Mouse (Mus musculus) hindbrain, embryonic 14.5 days (tissue): ENCODE measurements around the gene 4930544D05Rik. TPM values are rescaled to one million over a fixed set of nuclear protein-coding genes. Genes with fewer than 3 reads are reported as not detected.

Experiments used
- ATAC-seq: fragments of 200-750 bp; cut with Nextera tagmentation; 2 replicates; pipeline ENCODE4 v1.8.0; 2017; ENCODE audit warnings: moderate number of reproducible peaks, mild to moderate bottlenecking, moderate TSS enrichment, moderate library complexity; ENCODE audit not compliant: low FRiP score
- DNase-seq: peaks from one replicate; pipeline ENCODE4 v3.0.0-alpha.2; 2015; ENCODE audit warnings: low spot score
- H3K27ac ChIP-seq: fragments of 300-500 bp; sonication (generic); 2 replicates; pipeline ENCODE4 v1.5.1; 2014; ENCODE audit warnings: mild to moderate bottlenecking, moderate library complexity
- H3K27me3 ChIP-seq: fragments of 300-500 bp; sonication (generic); 2 replicates; pipeline ENCODE4 v1.6.1; 2014; ENCODE audit warnings: mild to moderate bottlenecking, low read length, mixed read lengths; ENCODE audit not compliant: control insufficient read depth, insufficient read depth
- H3K36me3 ChIP-seq: fragments of 300-500 bp; sonication (generic); replicated peaks from 2 replicates; pipeline ENCODE4 v1.6.1; 2014; ENCODE audit not compliant: control insufficient read depth, insufficient read depth
- H3K4me1 ChIP-seq: fragments of 300-500 bp; sonication (generic); replicated peaks from 2 replicates; pipeline ENCODE4 v1.6.1; 2014; ENCODE audit warnings: antibody characterized with exemption, low read length, mixed read lengths; ENCODE audit not compliant: control insufficient read depth, insufficient read depth
- H3K4me2 ChIP-seq: fragments of 300-500 bp; sonication (generic); replicated peaks from 2 replicates; pipeline ENCODE4 v1.6.1; 2014; ENCODE audit warnings: mild to moderate bottlenecking, moderate library complexity
- H3K4me3 ChIP-seq: fragments of 300-500 bp; sonication (generic); replicated peaks from 2 replicates; pipeline ENCODE4 v1.5.1; 2014; ENCODE audit warnings: mild to moderate bottlenecking, low read length
- H3K9ac ChIP-seq: fragments of 300-500 bp; sonication (generic); 2 replicates; pipeline ENCODE4 v1.6.1; 2014
- H3K9me3 ChIP-seq: fragments of 300-500 bp; sonication (generic); 2 replicates; pipeline ENCODE4 v1.6.1; 2016; ENCODE audit warnings: low read length; ENCODE audit not compliant: control insufficient read depth
- WGBS: fragments of 180-500 bp; shearing (Covaris S2); extraction: QIAGEN DNeasy Blood & Tissue Kit; methylation state at CpG from one replicate; pipeline ENCODE4 v1.1.7; 2014; 5-methylcytosine and 5-hydroxymethylcytosine counted together
- polyA plus RNA-seq: library from polyadenylated mRNA; unstranded; fragments of >200 nt; fragmentation: Nextera tagmentation; extraction: Ambion mirVana; gene quantifications from 2 replicates; pipeline ENCODE4 v1.2.1, GENCODE M21; 2014

Gene 4930544D05Rik
- polyA plus RNA-seq, 1 experiment from 2014 or later = not detected

DNA sequence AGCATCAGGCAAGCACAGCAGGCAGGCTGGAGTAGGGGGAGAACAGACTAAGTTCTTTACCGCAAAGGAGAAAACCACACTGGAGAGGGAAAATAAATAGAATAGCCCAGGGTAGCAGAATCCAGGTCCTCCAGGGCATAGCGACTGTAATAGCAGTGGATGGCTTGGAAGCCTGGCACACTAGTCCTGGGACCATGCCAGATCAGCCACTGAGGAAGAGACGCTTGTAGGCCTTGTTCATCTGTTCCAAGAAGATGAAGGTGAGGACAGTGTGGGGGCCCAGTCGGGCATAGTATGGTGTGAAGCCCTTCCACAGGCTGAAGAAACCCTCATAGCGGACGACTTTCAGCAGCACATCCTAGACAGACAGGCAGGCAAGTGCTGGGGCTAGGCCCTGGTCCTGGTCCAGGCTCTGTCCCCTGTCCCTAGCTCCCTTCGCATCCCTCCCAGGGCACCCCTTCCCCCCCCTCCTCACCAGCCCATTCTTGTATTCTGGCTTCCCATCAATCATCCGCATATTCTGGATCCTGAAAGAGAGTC lies 29.0 kb downstream of the 4930544D05Rik start:
- Histone ChIP-seq H3K27ac (no peak overlapping the region), H3K4me1 (peaks cover 24% of the 10 kb centered on the region), H3K4me3 (no peak overlapping the region), H3K4me2 (no peak overlapping the region), H3K36me3 (peaks cover 45% of the 10 kb centered on the region), H3K9ac (no peak overlapping the region), H3K27me3 (no peaks in the 10 kb centered on the region), H3K9me3 (no peaks in the 10 kb centered on the region)
- ATAC-seq (no peak), DNase-seq (no peak)
- WGBS = 96% methylated on average over 8 of the region's 8 CpGs

GRCm38 (mm10) chr11:70645461-70646258 lies 30.0 kb downstream of the 4930544D05Rik start:
- no peak for DNase-seq
- H3K27ac ChIP-seq = peak overlapping the region; percentile 91; the same call in 1 of the 2 replicates
- no peaks in the 10 kb centered on the region for H3K9me3 ChIP-seq
- H3K36me3 ChIP-seq = peaks cover 55% of the 10 kb centered on the region
- WGBS = 91% methylated on average over 12 of the region's 12 CpGs
- peaks cover 24% of the 10 kb centered on the region for H3K4me1 ChIP-seq
- peak overlapping the region; percentile 82 for H3K4me2 ChIP-seq
- peak overlapping the region; percentile 74 for H3K4me3 ChIP-seq
- H3K27me3 ChIP-seq = no peaks in the 10 kb centered on the region
- peak overlapping the region; percentile 94 for H3K9ac ChIP-seq
- no peak for ATAC-seq

- Histone ChIP-seq H3K4me1 (peaks cover 24% of the 10 kb centered on the region), H3K36me3 (peaks cover 60% of the 10 kb centered on the region), H3K27ac (peak overlapping the region; percentile 91), H3K27me3 (no peaks in the 10 kb centered on the region), H3K4me3 (peak overlapping the region; percentile 74), H3K9ac (peak overlapping the region; percentile 94), H3K4me2 (peak overlapping the region; percentile 82), H3K9me3 (no peaks in the 10 kb centered on the region)
- WGBS = 22% methylated on average over 3 of the region's 3 CpGs
- no peak for DNase-seq
- peak; percentile 2; the same call in 1 of the 2 replicates for ATAC-seq
Observed at GRCm38 (mm10) chr11:70646259-70646555, 30.6 kb downstream of the 4930544D05Rik start.

GRCm38 (mm10) chr11:70646691-70647650 lies 31.3 kb downstream of the 4930544D05Rik start, which contains the start of the genes Rnf167 and Slc25a11:
Rnf167 (plus strand) TSS chr11:70647235.
Slc25a11 (minus strand) TSS chr11:70647479.
- Histone ChIP-seq H3K4me1 (peaks cover 24% of the 10 kb centered on the region), H3K4me3 (peak within 1 kb of the TSS; percentile 74), H3K9ac (peak within 1 kb of the TSS; percentile 94), H3K9me3 (no peaks in the 10 kb centered on the region), H3K27me3 (no peaks in the 10 kb centered on the region), H3K4me2 (peak within 1 kb of the TSS; percentile 100), H3K36me3 (peaks cover 68% of the 10 kb centered on the region), H3K27ac (peak within 1 kb of the TSS; percentile 91)
- peak; percentile 100 for DNase-seq
- under 1% methylated on average over 63 of the region's 63 CpGs for WGBS
- peak; percentile 89 for ATAC-seq

GRCm38 (mm10) chr11:70647716-70648420 lies 32.2 kb downstream of the 4930544D05Rik start:
- H3K4me1 ChIP-seq = peaks cover 30% of the 10 kb centered on the region
- H3K9me3 ChIP-seq = no peaks in the 10 kb centered on the region
- DNase-seq (no peak), ATAC-seq (peak; percentile 1; the same call in 1 of the 2 replicates)
- WGBS = 4% methylated on average over 28 of the region's 28 CpGs
- H3K4me3 ChIP-seq = peak overlapping the region; percentile 74
- no peaks in the 10 kb centered on the region for H3K27me3 ChIP-seq
- H3K4me2 ChIP-seq = peak overlapping the region; percentile 100
- H3K27ac ChIP-seq = peak overlapping the region; percentile 88
- peak overlapping the region; percentile 80 for H3K9ac ChIP-seq
- H3K36me3 ChIP-seq = peaks cover 73% of the 10 kb centered on the region

DNA sequence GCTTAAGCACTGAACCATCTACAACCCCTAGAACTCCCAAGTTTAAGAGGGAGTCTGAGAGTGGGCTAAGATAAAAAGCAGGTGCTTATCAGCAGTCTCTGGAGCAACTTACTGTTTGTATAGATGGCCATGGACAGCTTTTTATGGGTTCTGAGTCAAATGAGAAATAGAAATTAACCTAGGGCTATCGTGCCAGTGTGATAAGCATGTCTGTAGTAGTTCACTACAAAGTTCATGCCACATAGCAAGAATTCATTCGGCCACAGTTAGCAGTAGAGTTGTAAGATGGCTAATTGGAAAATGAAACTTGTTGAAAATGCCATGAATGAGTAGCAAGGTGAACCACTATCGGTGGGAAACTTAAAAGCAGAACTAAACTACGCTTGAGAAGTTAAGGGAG lies 32.9 kb downstream of the 4930544D05Rik start:
- Histone ChIP-seq H3K4me3 (peak overlapping the region; percentile 74), H3K27me3 (no peaks in the 10 kb centered on the region), H3K4me1 (peaks cover 34% of the 10 kb centered on the region), H3K9ac (0 out of 2 replicates have a peak overlapping the region, but pooled peaks have one; percentile 80), H3K4me2 (peak overlapping the region; percentile 100), H3K36me3 (peaks cover 69% of the 10 kb centered on the region), H3K27ac (no peak overlapping the region), H3K9me3 (no peaks in the 10 kb centered on the region)
- WGBS = 90% methylated on average over 4 of the region's 4 CpGs
- ATAC-seq = no peak
- no peak for DNase-seq

DNA sequence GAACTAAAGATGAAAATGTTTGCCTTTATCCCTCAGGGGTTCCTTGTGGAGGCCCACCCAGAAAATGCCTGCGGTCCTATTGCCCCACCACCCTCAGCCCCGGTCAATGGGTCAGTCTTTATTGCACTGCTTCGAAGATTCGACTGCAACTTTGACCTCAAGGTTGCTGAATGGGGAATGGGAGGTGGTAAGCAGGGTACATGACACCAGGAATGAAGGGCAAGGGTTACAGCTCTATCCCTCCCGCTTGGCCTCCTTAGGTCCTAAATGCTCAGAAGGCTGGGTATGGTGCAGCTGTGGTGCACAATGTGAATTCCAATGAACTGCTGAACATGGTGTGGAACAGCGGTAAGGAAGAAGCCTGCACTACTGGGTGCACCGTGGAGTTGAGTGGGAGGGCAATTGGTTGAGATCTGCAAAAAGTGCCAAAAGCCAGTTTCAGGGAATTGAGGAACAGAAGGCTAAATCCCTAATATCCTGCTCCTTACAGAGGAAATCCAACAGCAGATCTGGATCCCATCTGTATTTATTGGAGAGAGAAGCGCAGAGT lies 33.6 kb downstream of the 4930544D05Rik start:
- Histone ChIP-seq H3K36me3 (peaks cover 61% of the 10 kb centered on the region), H3K27ac (no peak overlapping the region), H3K4me1 (peaks cover 34% of the 10 kb centered on the region)

GRCm38 (mm10) chr11:70650322-70651175 lies 34.9 kb downstream of the 4930544D05Rik start:
- no peak overlapping the region for H3K27ac ChIP-seq
- no peaks in the 10 kb centered on the region for H3K27me3 ChIP-seq
- WGBS = 86% methylated on average over 12 of the region's 12 CpGs
- H3K4me2 ChIP-seq = no peak overlapping the region
- no peaks in the 10 kb centered on the region for H3K9me3 ChIP-seq
- peaks cover 33% of the 10 kb centered on the region for H3K4me1 ChIP-seq
- DNase-seq (no peak), ATAC-seq (no peak)
- no peak overlapping the region for H3K4me3 ChIP-seq
- H3K36me3 ChIP-seq = peaks cover 49% of the 10 kb centered on the region
- H3K9ac ChIP-seq = no peak overlapping the region

More for the DNA sequence above, 33.6 kb downstream of the 4930544D05Rik start:
- no peaks in the 10 kb centered on the region for H3K27me3 ChIP-seq
- peak overlapping the region; percentile 100 for H3K4me2 ChIP-seq
- H3K4me3 ChIP-seq = no peak overlapping the region
- WGBS = 88% methylated on average over 8 of the region's 8 CpGs
- H3K9me3 ChIP-seq = no peaks in the 10 kb centered on the region
- H3K9ac ChIP-seq = no peak overlapping the region
- no peak for ATAC-seq
- no peak for DNase-seq
